Mouse (Mus musculus) E14TG2a.4 (cell line): ENCODE measurements around the gene Stat5b.

Experiments
- CTCF ChIP-seq: conservative IDR thresholded peaks from 2 replicates; pipeline ENCODE4 v1.5.1; 2014; ENCODE audit warnings: low read length
- POU5F1 ChIP-seq: IDR thresholded peaks from 2 replicates; pipeline ENCODE4 v1.6.1; 2014; ENCODE audit warnings: low read length, borderline replicate concordance

DNA sequence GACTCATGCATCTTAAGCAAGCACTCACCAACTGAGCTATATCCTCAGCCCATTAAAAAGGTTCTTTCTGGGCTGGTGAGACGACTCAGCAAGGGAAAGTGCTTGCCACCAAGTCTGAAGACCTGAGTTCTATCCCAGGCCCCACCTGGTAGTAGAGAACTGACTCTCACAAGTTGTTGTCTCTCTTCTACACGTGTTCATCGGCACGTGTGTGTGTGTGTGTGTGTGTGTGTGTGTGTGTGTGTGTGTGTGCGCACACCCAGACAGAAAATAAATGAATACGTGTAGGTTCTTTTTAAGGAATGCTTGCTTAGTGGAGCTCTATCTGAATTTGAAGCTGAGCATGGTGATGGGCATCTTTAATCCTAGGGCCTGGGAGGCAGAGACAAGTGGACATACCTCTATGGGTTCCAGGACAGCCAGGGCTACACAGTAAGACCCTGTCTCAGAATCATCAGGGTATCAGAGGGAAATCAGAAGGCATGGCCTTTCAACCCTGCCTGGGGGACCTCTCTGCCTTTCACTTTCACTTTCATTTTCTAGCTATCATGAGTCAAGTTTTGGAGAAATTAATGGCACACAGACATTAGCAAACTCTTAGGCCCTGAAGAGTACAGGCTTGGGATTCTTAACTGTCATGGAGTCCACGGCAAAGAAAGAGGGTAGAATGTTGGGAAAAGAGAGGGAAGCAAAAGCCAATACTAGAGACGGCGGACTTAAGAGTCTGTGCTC is 115.2 kb downstream of the Stat5b start:
- TF ChIP-seq POU5F1 (no peak), CTCF (no peak)
